Mouse (Mus musculus) intestine, embryonic 16.5 days (tissue): ENCODE measurements at regions not wholly inside any gene's neighbourhood (a gene's known extent, or its start where the extent isn't known, plus 50 kb on each side); places are given as distances from the start of the nearest gene placed in this dataset.

ENCODE experiments used
- ATAC-seq: fragments of 200-750 bp; cut with Nextera tagmentation; 2 replicates; pipeline ENCODE4 v1.8.0; 2017; ENCODE audit warnings: moderate TSS enrichment, moderate library complexity
- H3K27ac ChIP-seq: fragments of 300-500 bp; sonication (generic); 2 replicates; pipeline ENCODE4 v1.5.1; 2014; ENCODE audit warnings: mild to moderate bottlenecking, low read length
- H3K27me3 ChIP-seq: fragments of 300-500 bp; sonication (generic); replicated peaks from 2 replicates; pipeline ENCODE4 v1.6.1; 2014; ENCODE audit warnings: low read length, control low read depth, mixed read lengths; ENCODE audit not compliant: control insufficient read depth, insufficient read depth
- H3K36me3 ChIP-seq: fragments of 300-500 bp; sonication (generic); 2 replicates; pipeline ENCODE4 v1.6.1; 2014; ENCODE audit warnings: low read length, control low read depth; ENCODE audit not compliant: control insufficient read depth, insufficient read depth
- H3K4me1 ChIP-seq: fragments of 300-500 bp; sonication (generic); 2 replicates; pipeline ENCODE4 v1.6.1; 2014; ENCODE audit warnings: low read length, control low read depth, mixed read lengths; ENCODE audit not compliant: control insufficient read depth, insufficient read depth
- H3K4me2 ChIP-seq: fragments of 300-500 bp; sonication (generic); 2 replicates; pipeline ENCODE4 v1.6.1; 2014; ENCODE audit warnings: low read depth, low read length, control low read depth
- H3K4me3 ChIP-seq: fragments of 300-500 bp; sonication (generic); 2 replicates; pipeline ENCODE4 v1.5.1; 2014; ENCODE audit warnings: mild to moderate bottlenecking, low read length
- H3K9ac ChIP-seq: fragments of 300-500 bp; sonication (generic); 2 replicates; pipeline ENCODE4 v1.6.1; 2014; ENCODE audit warnings: low read depth, low read length
- H3K9me3 ChIP-seq: fragments of 300-500 bp; sonication (generic); 2 replicates; pipeline ENCODE4 v1.6.1; 2016; ENCODE audit warnings: low read length, control low read depth; ENCODE audit not compliant: control insufficient read depth
- WGBS: fragments of 180-500 bp; shearing (Covaris S2); extraction: QIAGEN DNeasy Blood & Tissue Kit; methylation state at CpG from one replicate; pipeline ENCODE4 v1.1.7; 2014; 5-methylcytosine and 5-hydroxymethylcytosine counted together

DNA sequence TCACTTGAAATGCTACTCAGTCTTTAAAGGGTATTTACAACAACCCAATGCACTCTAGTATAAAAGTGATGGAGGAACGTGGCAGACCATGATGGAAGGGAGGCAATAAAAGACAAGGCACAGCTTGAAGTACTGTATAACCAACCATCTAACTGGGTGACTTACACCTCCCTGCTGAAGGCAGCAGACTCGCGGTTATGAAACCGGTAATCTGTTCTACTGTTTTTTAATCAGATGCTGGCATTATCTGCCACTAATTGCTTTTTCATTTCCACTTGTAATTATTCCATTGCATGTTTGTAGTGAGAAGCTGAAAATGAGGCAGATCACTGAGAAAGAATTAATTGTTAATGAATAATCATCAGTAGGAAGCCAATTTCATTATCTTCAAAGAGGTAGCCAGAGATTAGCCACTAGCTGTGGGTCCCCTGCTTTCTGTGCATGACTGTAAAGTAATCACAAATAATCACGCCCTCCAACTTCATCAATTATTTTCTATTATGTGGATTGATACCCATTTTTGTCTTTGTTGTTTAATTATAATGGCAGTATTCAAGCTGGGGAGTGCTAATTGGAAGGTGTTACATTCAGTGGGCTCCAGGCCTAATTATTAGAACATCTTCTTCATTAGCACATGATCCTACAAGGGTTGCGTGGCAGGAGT, 103.1 kb upstream of the Itga4 start:
- Histone ChIP-seq H3K9ac (no peak overlapping the region), H3K27me3 (no peaks in the 10 kb centered on the region), H3K36me3 (no peaks in the 10 kb centered on the region), H3K27ac (no peak overlapping the region), H3K4me3 (no peak overlapping the region), H3K4me2 (no peak overlapping the region), H3K4me1 (0 out of 2 replicates have a peak, but pooled peaks cover 5% of the 10 kb centered on the region), H3K9me3 (no peaks in the 10 kb centered on the region)
- WGBS: 75% methylated on average over 6 of the region's 6 CpGs
- ATAC-seq: no peak

DNA sequence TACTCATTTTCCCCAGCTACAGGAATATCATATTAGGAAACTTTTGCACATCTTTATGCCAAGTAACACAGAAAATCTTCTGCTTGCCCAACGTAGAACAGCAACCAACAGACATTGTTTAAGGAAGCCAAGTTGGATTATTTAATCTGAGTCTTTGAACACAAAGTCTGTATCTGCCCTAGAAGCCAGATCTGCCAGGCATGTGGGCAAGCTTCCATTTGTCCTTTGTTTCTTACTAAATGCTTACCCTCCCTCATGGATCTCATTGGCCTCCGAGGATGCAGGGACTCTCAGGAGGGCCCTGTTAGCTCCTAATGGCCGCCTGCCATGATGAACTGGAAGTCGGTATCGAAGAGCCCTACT, 102.5 kb upstream of the Itga4 start:
- 84% methylated on average over 5 of the region's 5 CpGs for WGBS
- Histone ChIP-seq H3K27ac (no peak overlapping the region), H3K27me3 (no peaks in the 10 kb centered on the region), H3K9me3 (no peaks in the 10 kb centered on the region), H3K9ac (no peak overlapping the region), H3K4me3 (no peak overlapping the region), H3K36me3 (no peaks in the 10 kb centered on the region), H3K4me2 (no peak overlapping the region), H3K4me1 (0 out of 2 replicates have a peak, but pooled peaks cover 5% of the 10 kb centered on the region)
- ATAC-seq: no peak

DNA sequence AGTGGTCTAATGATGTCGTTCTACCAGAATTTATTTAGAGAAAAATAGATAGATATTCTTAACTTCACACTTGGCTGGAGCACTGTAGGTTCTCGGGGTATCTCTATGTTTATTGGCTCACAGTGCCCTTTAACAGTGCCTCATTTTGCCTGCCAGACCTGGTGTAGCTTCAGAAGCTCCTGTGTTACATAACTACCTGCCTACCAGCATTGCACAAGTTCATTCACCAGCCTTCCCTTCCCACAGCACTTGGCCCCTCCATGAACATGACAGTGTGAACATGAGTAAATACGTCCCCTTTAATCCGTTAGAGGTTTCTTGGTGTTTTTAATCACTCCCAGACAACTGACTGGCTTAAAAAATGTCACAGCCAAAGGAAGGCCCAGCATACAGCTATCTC, 102.2 kb upstream of the Itga4 start:
- H3K4me1 ChIP-seq: 0 out of 2 replicates have a peak, but pooled peaks cover 5% of the 10 kb centered on the region
- H3K27ac ChIP-seq: no peak overlapping the region
- H3K9ac ChIP-seq: no peak overlapping the region
- H3K27me3 ChIP-seq: no peaks in the 10 kb centered on the region
- H3K4me2 ChIP-seq: no peak overlapping the region
- 70% methylated on average over 4 of the region's 4 CpGs for WGBS
- no peaks in the 10 kb centered on the region for H3K9me3 ChIP-seq
- ATAC-seq: no peak
- no peak overlapping the region for H3K4me3 ChIP-seq
- no peaks in the 10 kb centered on the region for H3K36me3 ChIP-seq

DNA sequence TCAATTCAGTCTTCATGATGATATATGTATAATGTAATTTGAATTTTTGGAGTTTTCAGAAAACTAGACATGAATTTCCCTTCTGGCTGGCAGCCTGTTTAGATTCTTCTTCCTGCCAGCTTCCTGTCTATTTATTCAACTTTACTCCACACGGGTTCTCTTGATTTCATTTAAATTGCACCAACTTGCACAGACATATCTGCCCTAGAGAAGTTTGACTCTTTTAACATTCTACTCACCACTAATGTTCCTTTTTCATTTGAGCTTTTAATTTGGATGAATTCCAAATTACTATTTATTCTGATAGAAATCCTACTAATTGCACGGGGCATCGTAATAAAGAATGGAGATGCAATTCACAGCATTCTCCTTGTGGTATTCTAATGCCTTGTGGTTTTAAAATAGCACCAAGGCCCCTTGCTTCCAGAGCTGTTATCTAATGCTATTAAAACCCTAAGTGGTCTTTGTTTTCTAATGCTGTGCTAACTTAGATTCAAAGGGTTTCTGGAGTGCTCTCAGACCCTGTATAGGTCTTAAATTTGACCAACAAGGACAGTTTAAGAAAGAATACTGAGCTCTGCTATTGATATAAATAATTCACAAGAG, 96.7 kb upstream of the Itga4 start:
- no peaks in the 10 kb centered on the region for H3K9me3 ChIP-seq
- H3K4me1 ChIP-seq: no peaks in the 10 kb centered on the region
- ATAC-seq: no peak
- no peaks in the 10 kb centered on the region for H3K36me3 ChIP-seq
- WGBS: 65% methylated on average over 3 of the region's 3 CpGs
- H3K4me3 ChIP-seq: no peak overlapping the region
- H3K9ac ChIP-seq: no peak overlapping the region
- no peaks in the 10 kb centered on the region for H3K27me3 ChIP-seq
- no peak overlapping the region for H3K27ac ChIP-seq
- no peak overlapping the region for H3K4me2 ChIP-seq

DNA sequence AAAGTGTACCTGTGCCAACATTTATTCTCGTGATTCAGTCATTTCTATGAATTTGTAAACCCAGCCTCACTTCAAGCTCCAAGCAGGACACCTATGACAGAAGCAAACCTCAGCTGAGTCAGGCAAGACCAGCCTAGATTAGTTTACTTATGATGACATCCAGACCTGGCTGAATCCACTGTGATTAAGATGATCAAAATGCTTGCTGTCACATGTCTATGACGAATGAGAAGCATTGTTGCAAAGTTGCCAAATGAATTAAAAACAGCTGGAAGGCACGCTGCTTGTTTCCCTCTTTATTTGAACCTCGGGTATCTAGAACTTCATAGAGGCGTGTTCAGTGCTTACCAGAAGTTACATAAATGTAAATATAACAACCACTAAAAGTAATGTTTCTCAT, 95.9 kb upstream of the Itga4 start:
- 75% methylated on average over 5 of the region's 5 CpGs for WGBS
- H3K4me1 ChIP-seq: no peaks in the 10 kb centered on the region
- no peak overlapping the region for H3K9ac ChIP-seq
- no peaks in the 10 kb centered on the region for H3K9me3 ChIP-seq
- no peak for ATAC-seq
- no peaks in the 10 kb centered on the region for H3K36me3 ChIP-seq
- no peak overlapping the region for H3K4me3 ChIP-seq
- H3K27ac ChIP-seq: no peak overlapping the region
- H3K27me3 ChIP-seq: no peaks in the 10 kb centered on the region
- no peak overlapping the region for H3K4me2 ChIP-seq

DNA sequence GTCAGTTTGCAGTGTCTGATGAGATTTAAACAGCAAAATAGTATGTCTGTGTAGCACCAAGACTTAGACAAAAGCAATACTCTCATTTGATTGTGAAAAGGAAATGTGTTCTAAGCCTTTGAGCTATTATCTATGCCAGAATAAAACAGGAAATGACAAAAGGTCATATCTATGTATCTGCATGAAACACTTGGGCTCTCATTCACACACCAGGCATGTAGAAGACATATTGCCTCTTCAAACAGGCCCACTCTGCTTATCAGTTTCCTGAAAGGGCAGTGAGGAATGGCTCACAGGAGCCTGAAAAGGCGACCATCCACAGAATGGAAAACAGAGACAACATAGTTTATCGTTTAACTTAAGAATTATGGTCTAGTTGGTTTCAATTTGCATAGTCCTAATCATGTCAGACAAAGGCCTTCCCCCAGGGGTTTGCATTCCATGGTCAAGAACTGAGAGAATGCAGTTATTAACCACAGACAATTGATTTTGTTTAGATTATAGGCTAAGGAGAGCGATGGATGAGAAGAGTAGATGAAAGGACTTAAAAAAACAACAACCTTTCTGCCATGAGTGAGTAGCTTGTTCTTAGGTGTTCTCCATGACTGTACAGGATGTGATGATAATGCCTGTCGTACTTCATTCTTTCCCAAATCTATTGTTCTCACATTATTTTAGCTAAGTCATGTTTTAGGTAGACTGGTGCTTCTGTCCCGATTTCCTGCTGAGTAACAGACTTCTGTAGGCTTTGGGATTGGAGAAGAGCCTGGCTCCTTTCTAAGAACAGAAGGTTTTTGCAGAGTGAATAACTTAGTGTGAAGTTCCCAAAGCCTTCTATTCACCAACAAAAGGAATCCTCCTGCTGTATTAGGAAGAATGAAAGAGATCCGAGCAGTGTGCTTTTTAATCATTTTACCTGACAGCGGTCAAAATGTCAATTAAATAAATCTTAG, 82.0 kb upstream of the Itga4 start:
- no peak for ATAC-seq
- Histone ChIP-seq H3K4me2 (no peak overlapping the region), H3K4me3 (no peak overlapping the region), H3K9ac (no peak overlapping the region), H3K9me3 (no peaks in the 10 kb centered on the region), H3K4me1 (no peaks in the 10 kb centered on the region), H3K27me3 (no peaks in the 10 kb centered on the region), H3K27ac (no peak overlapping the region), H3K36me3 (no peaks in the 10 kb centered on the region)
- 55% methylated on average over 7 of the region's 7 CpGs for WGBS

DNA sequence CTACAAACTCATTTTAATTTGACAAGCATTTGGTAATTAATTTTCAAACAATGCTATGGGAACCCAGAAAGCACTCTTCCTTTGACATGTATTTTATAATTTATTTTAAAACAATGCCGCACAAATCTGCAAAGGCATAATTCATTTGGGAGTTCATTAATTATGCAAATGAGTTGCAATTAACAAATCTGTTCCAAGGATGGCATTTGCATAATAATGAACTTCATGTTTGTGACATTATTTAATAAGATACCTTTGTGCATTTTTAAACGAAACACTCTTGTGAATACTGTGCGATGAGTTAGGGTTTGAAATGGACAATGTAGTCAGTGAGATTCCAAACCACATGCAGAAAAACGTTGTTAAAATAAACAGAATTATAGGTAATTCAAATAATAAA, 80.9 kb upstream of the Itga4 start:
- no peaks in the 10 kb centered on the region for H3K36me3 ChIP-seq
- ATAC-seq: no peak
- 84% methylated on average over 4 of the region's 4 CpGs for WGBS
- no peak overlapping the region for H3K27ac ChIP-seq
- no peaks in the 10 kb centered on the region for H3K27me3 ChIP-seq
- H3K9ac ChIP-seq: no peak overlapping the region
- H3K4me2 ChIP-seq: no peak overlapping the region
- no peaks in the 10 kb centered on the region for H3K4me1 ChIP-seq
- no peak overlapping the region for H3K4me3 ChIP-seq
- H3K9me3 ChIP-seq: no peaks in the 10 kb centered on the region

DNA sequence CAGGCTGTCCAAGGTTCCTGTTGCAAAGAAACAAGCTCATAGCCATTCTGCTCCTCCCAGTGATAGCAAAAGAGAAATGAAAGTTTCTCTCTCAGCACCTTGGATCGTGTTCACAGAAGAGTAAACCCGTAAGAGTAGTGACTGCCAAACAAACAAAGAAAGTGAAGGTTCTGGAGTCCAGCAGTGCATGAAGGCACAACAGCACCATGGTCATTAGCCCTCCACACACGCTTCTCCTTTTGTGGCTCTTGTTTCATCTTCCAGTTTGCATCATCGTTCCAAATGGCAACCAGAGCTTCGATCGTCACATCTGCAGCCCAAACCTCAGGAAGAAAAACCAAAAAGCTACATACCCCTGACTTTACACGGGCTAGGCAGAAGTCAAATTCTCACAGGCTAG, 74.4 kb upstream of the Itga4 start:
- Histone ChIP-seq H3K9ac (no peak overlapping the region), H3K4me3 (no peak overlapping the region), H3K9me3 (no peaks in the 10 kb centered on the region), H3K4me1 (no peaks in the 10 kb centered on the region), H3K36me3 (no peaks in the 10 kb centered on the region), H3K27me3 (no peaks in the 10 kb centered on the region), H3K4me2 (no peak overlapping the region), H3K27ac (no peak overlapping the region)
- WGBS: 64% methylated on average over 7 of the region's 7 CpGs
- ATAC-seq: no peak

DNA sequence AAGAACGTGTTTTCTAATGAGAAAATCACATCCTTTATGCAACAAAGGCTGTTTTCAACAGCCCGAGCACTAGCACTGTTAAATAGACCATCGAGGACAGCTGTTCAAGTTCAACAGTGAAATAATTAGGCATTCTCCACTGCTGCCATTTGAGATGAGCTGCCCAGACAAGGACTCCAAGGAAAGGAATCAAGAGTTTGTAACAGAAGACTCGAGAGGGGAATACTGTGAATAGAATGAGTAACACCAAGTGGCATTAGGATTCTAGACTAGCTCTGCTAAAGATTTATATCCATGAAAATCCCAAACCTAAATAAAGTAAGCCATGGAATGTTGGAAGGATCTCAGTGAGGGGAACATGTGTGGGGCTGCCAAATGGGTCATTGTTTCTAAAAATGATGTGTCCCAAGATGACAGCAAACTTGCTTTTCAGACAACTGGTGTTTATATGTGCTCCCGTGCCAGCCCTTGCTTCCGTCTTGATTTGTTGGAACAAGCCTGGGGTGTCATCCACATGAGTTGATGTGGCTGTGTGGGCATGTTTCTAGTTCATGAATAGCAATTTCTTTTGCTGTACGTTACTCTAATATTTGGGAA, 72.1 kb upstream of the Itga4 start:
- Histone ChIP-seq H3K9me3 (no peaks in the 10 kb centered on the region), H3K9ac (no peak overlapping the region), H3K27me3 (no peaks in the 10 kb centered on the region), H3K4me3 (no peak overlapping the region), H3K36me3 (no peaks in the 10 kb centered on the region), H3K27ac (no peak overlapping the region), H3K4me2 (no peak overlapping the region), H3K4me1 (no peaks in the 10 kb centered on the region)
- ATAC-seq: no peak
- 59% methylated on average over 7 of the region's 7 CpGs for WGBS
